Mouse (Mus musculus) skeletal muscle tissue, adult 2 months (tissue): ENCODE results near the gene Bglap3.
"Not testable (repeated sequence)": the region's sequence is repeated elsewhere in the genome, so short reads cannot be mapped to it uniquely, and the experiment has no call there.

Source experiments
- DNase-seq: peaks from one replicate; pipeline ENCODE4 v3.0.0-alpha.2; 2012; ENCODE audit warnings: low read depth, low spot score

Gene Bglap3

GRCm38 (mm10) chr3:88372643-88373042 is at the start of gene Bglap3:
Bglap3 (minus strand) TSS chr3:88372743.
- DNase-seq, result not testable (repeated sequence)

GRCm38 (mm10) chr3:88422020-88422720 is 49.6 kb upstream of the Bglap3 start:
- no peak for DNase-seq

- DNase-seq, result no peak
Measured at GRCm38 (mm10) chr3:88420771-88421170, 48.2 kb upstream of the Bglap3 start.

GRCm38 (mm10) chr3:88418016-88418415 is 45.5 kb upstream of the Bglap3 start:
- no peak for DNase-seq

- no peak for DNase-seq
Measured at GRCm38 (mm10) chr3:88415668-88416067, 43.1 kb upstream of the Bglap3 start.

GRCm38 (mm10) chr3:88412636-88413035 is 40.1 kb upstream of the Bglap3 start:
- DNase-seq, result no peak

GRCm38 (mm10) chr3:88411681-88412080 is 39.1 kb upstream of the Bglap3 start:
- peak; percentile 44 for DNase-seq

GRCm38 (mm10) chr3:88410645-88411031 is 38.1 kb upstream of the Bglap3 start:
- no peak for DNase-seq

GRCm38 (mm10) chr3:88409741-88410644 is 37.5 kb upstream of the Bglap3 start, which contains the start of gene Pmf1:
Pmf1 (minus strand) TSS chr3:88410331.
- peak; percentile 90 for DNase-seq

- DNase-seq, result no peak
Measured at GRCm38 (mm10) chr3:88408953-88409352, 36.4 kb upstream of the Bglap3 start.

GRCm38 (mm10) chr3:88407529-88407928 is 35.0 kb upstream of the Bglap3 start:
- DNase-seq, result no peak

GRCm38 (mm10) chr3:88407090-88407489 is 34.5 kb upstream of the Bglap3 start:
- peak; percentile 86 for DNase-seq

GRCm38 (mm10) chr3:88403522-88404230 is 31.1 kb upstream of the Bglap3 start:
- no peak for DNase-seq

GRCm38 (mm10) chr3:88398666-88399065 is 26.1 kb upstream of the Bglap3 start:
- DNase-seq, result no peak

- no peak for DNase-seq
Measured at GRCm38 (mm10) chr3:88395742-88396141, 23.2 kb upstream of the Bglap3 start.

- no peak for DNase-seq
Measured at GRCm38 (mm10) chr3:88395288-88395687, 22.7 kb upstream of the Bglap3 start.

- no peak for DNase-seq
Measured at GRCm38 (mm10) chr3:88393776-88394375, 21.3 kb upstream of the Bglap3 start.

GRCm38 (mm10) chr3:88384364-88384763 is 11.8 kb upstream of the Bglap3 start, which contains the start of gene Bglap:
Bglap (minus strand) TSS chr3:88384464.
- no peak for DNase-seq

GRCm38 (mm10) chr3:88382383-88382782 is 9.8 kb upstream of the Bglap3 start:
- not testable (repeated sequence) for DNase-seq

- DNase-seq, result not testable (repeated sequence)
Measured at GRCm38 (mm10) chr3:88381389-88382315, 9.1 kb upstream of the Bglap3 start.
